Mouse (Mus musculus) hindbrain, embryonic 11.5 days (tissue): ENCODE results near the gene Ip6k1. TPM values are rescaled to one million over a fixed set of nuclear protein-coding genes. Genes with fewer than 3 reads are reported as not detected.
A peak's percentile ranks its signal among the peaks of the same experiment; 100 is the strongest.

Source experiments
- ATAC-seq: fragments of 200-750 bp; cut with Nextera tagmentation; 2 replicates; pipeline ENCODE4 v1.8.0; 2017; ENCODE audit warnings: mild to moderate bottlenecking, moderate TSS enrichment, moderate library complexity; ENCODE audit not compliant: low FRiP score
- DNase-seq: peaks from one replicate; pipeline ENCODE4 v3.0.0-alpha.2; 2015; ENCODE audit warnings: low spot score
- H3K27ac ChIP-seq: fragments of 300-500 bp; sonication (generic); 2 replicates; pipeline ENCODE4 v1.5.1; 2014; ENCODE audit warnings: mild to moderate bottlenecking, low read depth, low read length
- H3K27me3 ChIP-seq: fragments of 300-500 bp; sonication (generic); 2 replicates; pipeline ENCODE4 v1.6.1; 2014; ENCODE audit warnings: mild to moderate bottlenecking, low read length, moderate library complexity, mixed read lengths; ENCODE audit not compliant: control insufficient read depth, insufficient read depth
- H3K36me3 ChIP-seq: fragments of 300-500 bp; sonication (generic); 2 replicates; pipeline ENCODE4 v1.6.1; 2014; ENCODE audit warnings: mild to moderate bottlenecking, low read length, moderate library complexity, mixed read lengths; ENCODE audit not compliant: control insufficient read depth, insufficient read depth
- H3K4me1 ChIP-seq: fragments of 300-500 bp; sonication (generic); replicated peaks from 2 replicates; pipeline ENCODE4 v1.6.1; 2014; ENCODE audit warnings: low read length, mixed read lengths; ENCODE audit not compliant: control insufficient read depth, insufficient read depth
- H3K4me2 ChIP-seq: fragments of 300-500 bp; sonication (generic); replicated peaks from 2 replicates; pipeline ENCODE4 v1.6.1; 2014; ENCODE audit warnings: mild to moderate bottlenecking, low read depth, low read length
- H3K4me3 ChIP-seq: fragments of 300-500 bp; sonication (generic); 2 replicates; pipeline ENCODE4 v1.5.1; 2014; ENCODE audit warnings: low read depth, low read length
- H3K9ac ChIP-seq: fragments of 300-500 bp; sonication (generic); 2 replicates; pipeline ENCODE4 v1.6.1; 2014; ENCODE audit warnings: low read depth, low read length
- H3K9me3 ChIP-seq: fragments of 300-500 bp; sonication (generic); 2 replicates; pipeline ENCODE4 v1.6.1; 2016; ENCODE audit warnings: low read length; ENCODE audit not compliant: control insufficient read depth
- WGBS: fragments of 180-500 bp; shearing (Covaris S2); extraction: QIAGEN DNeasy Blood & Tissue Kit; methylation state at CpG from one replicate; pipeline ENCODE4 v1.1.7; 2014; 5-methylcytosine and 5-hydroxymethylcytosine counted together
- polyA plus RNA-seq: library from polyadenylated mRNA; unstranded; fragments of >200 nt; fragmentation: Nextera tagmentation; extraction: Ambion mirVana; gene quantifications from 2 replicates; pipeline ENCODE4 v1.2.1, GENCODE M21; 2014

The Ip6k1 gene
- polyA plus RNA-seq, 1 experiment from 2014 or later: 27.4 TPM

GRCm38 (mm10) chr9:107963700-107964099 is 38.6 kb upstream of the Ip6k1 start:
- H3K9ac ChIP-seq: no peak overlapping the region
- WGBS: 34% methylated on average over 5 of the region's 5 CpGs

GRCm38 (mm10) chr9:107964681-107965080 is 37.6 kb upstream of the Ip6k1 start:
- Histone ChIP-seq H3K4me2 (no peak overlapping the region), H3K4me1 (no peaks in the 10 kb centered on the region), H3K27ac (no peak overlapping the region), H3K9me3 (no peaks in the 10 kb centered on the region), H3K4me3 (no peak overlapping the region), H3K36me3 (no peaks in the 10 kb centered on the region; the same call in 1 of the 2 replicates), H3K27me3 (no peaks in the 10 kb centered on the region), H3K9ac (no peak overlapping the region)
- DNase-seq (no peak), ATAC-seq (no peak)
- WGBS: 88% methylated on average over 9 of the region's 9 CpGs

More at GRCm38 (mm10) chr9:107963700-107964099, 38.6 kb upstream of the Ip6k1 start:
- Histone ChIP-seq H3K4me1 (no peaks in the 10 kb centered on the region), H3K4me3 (no peak overlapping the region), H3K36me3 (no peaks in the 10 kb centered on the region; the same call in 1 of the 2 replicates), H3K27ac (no peak overlapping the region), H3K4me2 (no peak overlapping the region), H3K27me3 (no peaks in the 10 kb centered on the region), H3K9me3 (no peaks in the 10 kb centered on the region)
- DNase-seq (peak; percentile 88), ATAC-seq (0 out of 2 replicates have a peak, but pooled peaks have one; percentile 30)

- no peaks in the 10 kb centered on the region for H3K4me1 ChIP-seq
- ATAC-seq (no peak), DNase-seq (no peak)
- H3K9me3 ChIP-seq: no peaks in the 10 kb centered on the region
- H3K4me3 ChIP-seq: no peak overlapping the region
- H3K4me2 ChIP-seq: no peak overlapping the region
- no peaks in the 10 kb centered on the region for H3K36me3 ChIP-seq
- H3K27me3 ChIP-seq: no peaks in the 10 kb centered on the region
- H3K9ac ChIP-seq: no peak overlapping the region
- H3K27ac ChIP-seq: no peak overlapping the region
- WGBS: 89% methylated on average over 10 of the region's 10 CpGs
These were observed 35.6 kb upstream of the Ip6k1 start for GRCm38 (mm10) chr9:107966676-107967075.

GRCm38 (mm10) chr9:107967437-107967836 is 34.9 kb upstream of the Ip6k1 start:
- Histone ChIP-seq H3K4me1 (no peaks in the 10 kb centered on the region), H3K4me2 (no peak overlapping the region), H3K36me3 (no peaks in the 10 kb centered on the region), H3K9me3 (no peaks in the 10 kb centered on the region), H3K4me3 (no peak overlapping the region), H3K27me3 (no peaks in the 10 kb centered on the region), H3K27ac (no peak overlapping the region), H3K9ac (no peak overlapping the region)
- no peak for ATAC-seq
- 91% methylated on average over 6 of the region's 6 CpGs for WGBS
- DNase-seq: no peak

- H3K4me3 ChIP-seq: no peak overlapping the region
- ATAC-seq (no peak), DNase-seq (no peak)
- H3K9me3 ChIP-seq: no peaks in the 10 kb centered on the region
- whole genome bisulfite sequencing: 93% methylated on average over 7 of the region's 7 CpGs
- no peaks in the 10 kb centered on the region for H3K36me3 ChIP-seq
- no peak overlapping the region for H3K27ac ChIP-seq
- H3K4me2 ChIP-seq: no peak overlapping the region
- no peaks in the 10 kb centered on the region for H3K4me1 ChIP-seq
- no peak overlapping the region for H3K9ac ChIP-seq
- no peaks in the 10 kb centered on the region for H3K27me3 ChIP-seq
These were observed 33.8 kb upstream of the Ip6k1 start for GRCm38 (mm10) chr9:107968531-107968930.

- no peak overlapping the region for H3K9ac ChIP-seq
- no peaks in the 10 kb centered on the region for H3K36me3 ChIP-seq
- no peak overlapping the region for H3K27ac ChIP-seq
- no peaks in the 10 kb centered on the region for H3K27me3 ChIP-seq
- H3K9me3 ChIP-seq: no peaks in the 10 kb centered on the region
- WGBS: 97% methylated on average over 5 of the region's 5 CpGs
- H3K4me3 ChIP-seq: no peak overlapping the region
- ATAC-seq: no peak
- H3K4me2 ChIP-seq: no peak overlapping the region
- no peak for DNase-seq
- no peaks in the 10 kb centered on the region for H3K4me1 ChIP-seq
These were observed 32.0 kb upstream of the Ip6k1 start for GRCm38 (mm10) chr9:107970311-107970710.

GRCm38 (mm10) chr9:107971690-107972541 is 30.4 kb upstream of the Ip6k1 start:
- H3K4me3 ChIP-seq: no peak overlapping the region
- WGBS: 85% methylated on average over 8 of the region's 8 CpGs
- no peak for ATAC-seq

GRCm38 (mm10) chr9:107974491-107975171 is 27.7 kb upstream of the Ip6k1 start:
- no peak overlapping the region for H3K27ac ChIP-seq
- H3K36me3 ChIP-seq: no peaks in the 10 kb centered on the region
- no peaks in the 10 kb centered on the region for H3K9me3 ChIP-seq
- DNase-seq: no peak
- no peak overlapping the region for H3K4me2 ChIP-seq
- no peak overlapping the region for H3K9ac ChIP-seq
- no peak for ATAC-seq
- no peaks in the 10 kb centered on the region for H3K27me3 ChIP-seq
- 78% methylated on average over 10 of the region's 10 CpGs for WGBS
- H3K4me1 ChIP-seq: no peaks in the 10 kb centered on the region
- no peak overlapping the region for H3K4me3 ChIP-seq

More at GRCm38 (mm10) chr9:107971690-107972541, 30.4 kb upstream of the Ip6k1 start:
- H3K9me3 ChIP-seq: no peaks in the 10 kb centered on the region
- H3K27ac ChIP-seq: no peak overlapping the region
- no peaks in the 10 kb centered on the region for H3K4me1 ChIP-seq
- no peaks in the 10 kb centered on the region for H3K36me3 ChIP-seq
- no peak overlapping the region for H3K4me2 ChIP-seq
- no peak for DNase-seq
- no peak overlapping the region for H3K9ac ChIP-seq
- no peaks in the 10 kb centered on the region for H3K27me3 ChIP-seq
